Mouse (Mus musculus): ENCODE measurements around the gene Myl3.

Myl3 gene

DNA sequence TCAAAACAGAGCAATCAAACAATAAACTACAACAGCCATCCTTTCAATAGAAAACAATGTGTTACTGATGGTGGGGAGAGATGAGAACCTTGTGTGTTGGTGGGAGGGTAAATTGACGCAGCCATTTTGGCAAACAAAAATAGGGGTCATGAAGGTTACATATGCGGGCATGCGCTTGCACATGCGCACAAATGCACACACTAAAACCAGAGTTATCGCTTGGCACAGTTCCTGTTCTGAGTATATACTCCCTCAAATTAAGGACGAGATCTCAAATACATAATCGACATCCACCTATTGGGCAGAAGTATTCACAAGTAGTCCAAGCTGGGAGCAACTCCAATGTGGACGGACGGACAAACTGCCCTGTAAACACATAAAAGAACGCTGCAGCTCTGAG is 30.7 kb downstream of the Myl3 start:
- no peak for DNase-seq

DNA sequence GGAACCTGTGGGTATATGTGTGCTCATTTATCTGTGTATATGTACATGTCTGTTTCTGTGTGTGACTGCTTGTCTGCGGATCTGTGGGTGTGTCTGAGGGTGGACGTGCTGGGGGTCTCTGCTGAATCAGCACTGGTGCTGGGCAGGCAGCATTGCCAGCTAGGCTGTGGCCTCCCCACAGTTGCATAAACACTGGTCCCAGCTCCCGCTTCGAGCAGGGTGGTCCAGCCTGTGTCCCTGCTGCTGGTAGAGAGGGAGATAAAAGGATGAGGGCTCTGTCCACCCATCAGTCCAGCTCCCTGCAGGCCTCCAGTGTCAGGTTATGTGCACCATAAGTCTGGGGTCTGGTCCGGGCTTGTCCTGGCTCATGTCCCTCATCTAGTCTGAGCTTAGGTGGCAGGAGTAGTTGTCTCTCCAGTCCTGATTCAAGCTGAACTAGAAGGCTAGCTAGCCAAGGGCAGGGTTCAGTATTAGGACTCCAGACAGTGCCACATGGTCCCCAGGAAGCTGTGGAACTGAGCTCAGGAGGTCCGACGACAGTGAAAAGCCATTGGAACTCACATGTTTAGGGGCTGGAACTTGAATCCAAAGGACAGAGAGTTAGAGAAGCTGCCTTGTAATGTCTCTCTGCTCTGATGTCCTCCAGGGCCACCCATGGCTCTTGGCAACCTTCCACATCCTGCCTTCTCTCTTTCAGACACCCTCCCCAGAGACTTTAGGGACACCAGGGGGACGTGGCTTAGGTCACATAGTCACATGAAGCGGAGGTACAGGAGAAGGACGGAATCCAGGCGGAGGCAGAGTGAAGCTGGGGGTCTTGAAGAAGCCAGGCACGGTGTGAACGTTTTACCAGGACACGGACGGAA is 33.0 kb downstream of the Myl3 start:
- peak; percentile 71 for DNase-seq

DNA sequence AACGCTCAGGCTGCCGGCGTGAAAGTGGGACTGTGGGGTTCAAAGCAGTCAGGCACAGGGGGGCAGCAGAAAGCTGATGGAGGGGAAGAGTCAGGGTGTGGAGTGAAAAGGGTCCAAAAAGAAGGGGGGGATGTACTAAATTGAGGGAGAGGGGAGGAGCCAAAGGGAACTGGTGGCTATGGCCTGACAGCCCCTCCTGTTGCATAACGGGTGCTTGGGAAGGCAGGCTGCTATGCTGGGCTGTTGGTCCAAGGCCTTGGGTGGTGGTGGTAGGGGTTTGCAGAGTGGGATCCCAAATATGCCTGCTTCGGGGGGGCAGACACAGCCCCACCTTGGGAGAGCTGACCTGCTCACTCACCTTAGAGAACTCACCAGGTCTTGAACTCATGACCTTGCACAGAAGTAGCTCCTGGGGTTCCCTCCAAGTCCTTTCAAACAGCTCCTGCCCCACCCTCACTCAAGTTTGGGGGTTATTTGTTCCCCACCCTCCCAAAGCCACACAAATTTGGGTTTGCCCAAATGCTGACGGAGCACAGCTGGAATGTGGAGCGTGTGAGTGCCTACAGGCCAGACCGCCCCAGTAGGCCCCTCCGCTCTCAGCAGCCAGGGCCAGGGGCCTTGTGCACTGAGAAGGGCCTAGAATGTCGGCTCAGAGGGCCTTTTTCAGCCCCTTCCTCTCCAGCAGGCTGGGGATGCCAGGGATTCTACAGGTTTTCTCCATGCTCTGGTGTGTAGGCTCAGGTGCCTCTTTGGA is 33.8 kb downstream of the Myl3 start:
- DNase-seq, result peak; percentile 47

DNA sequence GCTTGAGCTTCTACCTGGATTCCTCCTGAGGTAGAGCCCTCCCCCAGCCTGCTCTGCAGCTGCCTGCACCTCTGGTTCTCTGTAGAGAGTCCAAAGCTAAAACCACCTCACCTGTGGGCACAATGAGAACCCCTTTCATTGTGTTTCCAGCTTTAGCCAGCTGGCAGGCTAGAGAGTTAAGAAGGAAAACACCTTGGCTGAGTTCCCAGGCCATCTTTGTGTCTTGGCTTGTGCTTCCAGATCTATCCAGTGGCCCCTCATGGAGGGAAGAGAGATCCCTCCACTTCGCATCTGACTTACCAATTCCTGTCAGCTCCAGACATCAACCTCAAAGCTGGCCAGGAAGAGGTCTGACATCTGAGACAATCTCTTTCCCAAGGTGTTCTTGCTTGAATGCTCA is 36.4 kb downstream of the Myl3 start:
- DNase-seq, result no peak

- no peak for DNase-seq
Observed at GRCm38 (mm10) chr9:110778559-110778958, 36.9 kb downstream of the Myl3 start.

DNA sequence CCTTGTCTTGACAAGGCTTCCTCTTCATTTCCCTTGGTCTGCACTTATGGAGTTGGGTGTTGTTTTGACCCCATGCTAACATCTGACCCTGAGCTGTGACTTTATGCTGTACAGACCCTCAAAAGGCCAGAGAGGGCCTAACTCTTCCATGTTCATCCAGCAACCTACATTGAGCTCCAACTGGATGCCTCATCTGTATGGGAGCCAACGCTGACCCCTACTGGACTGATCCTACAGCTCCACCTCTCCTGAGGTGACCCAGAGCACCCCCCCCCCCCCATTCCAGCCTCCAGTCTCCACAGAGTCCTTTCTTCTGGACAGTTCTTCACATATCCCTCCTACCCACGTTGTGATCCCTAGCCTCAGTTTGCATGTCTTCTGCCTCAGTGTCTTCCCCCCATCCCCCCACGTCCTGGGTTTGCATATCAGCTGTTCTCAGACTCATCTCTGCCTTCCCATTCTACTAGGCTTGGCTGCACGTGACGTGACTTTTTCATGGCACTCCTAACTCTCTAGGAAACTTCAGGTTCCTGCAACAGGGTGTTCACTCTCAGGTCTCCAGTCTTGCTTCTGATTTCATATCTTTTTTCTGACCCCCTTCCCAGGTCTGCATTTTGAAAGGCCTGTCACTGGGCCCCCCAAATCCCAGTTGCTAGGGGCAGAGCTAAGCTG is 37.7 kb downstream of the Myl3 start:
- DNase-seq, result peak; percentile 50

GRCm38 (mm10) chr9:110781256-110781721 is 39.6 kb downstream of the Myl3 start:
- DNase-seq, result peak; percentile 96

DNA sequence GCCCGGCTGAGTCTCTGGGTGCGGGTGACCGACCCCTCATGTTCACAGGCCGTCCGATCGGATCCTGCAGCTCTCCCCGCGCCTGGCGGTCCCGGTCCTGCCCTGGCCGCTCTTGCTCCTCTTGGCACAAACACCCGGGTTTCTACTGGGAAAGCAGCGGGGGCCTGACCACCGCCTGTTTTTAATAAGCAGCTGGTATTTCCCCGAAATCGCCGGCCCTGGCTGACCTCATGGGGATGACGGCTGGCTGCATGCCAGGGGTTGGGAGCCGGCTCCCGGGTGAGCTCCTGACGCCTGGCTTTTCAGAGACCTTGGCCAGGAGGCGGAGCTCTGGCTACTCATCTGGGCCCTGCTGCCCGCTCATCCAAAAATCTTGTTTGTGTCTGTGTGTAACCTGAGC is 40.1 kb downstream of the Myl3 start:
- DNase-seq, result peak; percentile 94

DNA sequence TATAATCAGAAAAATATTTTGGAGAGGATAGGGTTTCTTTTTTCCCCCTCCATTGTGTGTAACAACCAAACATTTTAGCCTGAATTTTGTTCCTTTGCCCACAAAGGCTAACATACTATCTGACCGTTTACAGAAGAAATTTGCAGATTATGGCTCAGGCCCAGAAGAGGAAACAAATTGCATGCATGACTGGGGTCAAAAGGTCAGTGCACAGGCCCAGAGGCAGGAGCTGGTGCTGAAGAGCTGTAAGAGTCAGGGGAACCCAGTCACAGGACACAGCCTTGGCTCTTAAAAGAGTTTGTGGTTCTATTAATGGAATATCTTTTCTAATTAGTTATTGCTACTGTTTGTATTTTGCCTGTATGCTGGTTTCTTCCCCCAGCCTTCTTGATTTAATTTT is 42.0 kb downstream of the Myl3 start:
- DNase-seq, result peak; percentile 27

- no peak for DNase-seq
Observed at GRCm38 (mm10) chr9:110788169-110788568, 46.5 kb downstream of the Myl3 start.

DNA sequence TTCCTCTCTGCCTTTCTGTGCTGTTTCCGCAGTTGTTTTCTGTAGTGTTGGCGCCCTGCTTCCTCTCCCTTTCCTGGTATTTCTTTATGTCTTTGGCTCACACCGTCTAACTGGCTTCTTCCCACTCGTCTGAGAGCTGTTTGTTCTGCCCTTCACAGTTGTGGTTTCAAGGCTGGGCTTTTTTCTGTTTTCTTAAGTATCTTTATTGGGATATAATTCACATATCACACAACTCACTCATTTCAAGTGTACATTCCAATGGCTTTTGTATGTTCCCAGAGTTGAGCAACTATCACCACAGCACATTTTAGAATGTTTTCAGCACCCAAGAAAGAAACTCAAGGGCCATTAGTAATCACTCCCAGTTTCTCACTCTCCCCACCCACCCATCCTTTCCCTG is 48.8 kb downstream of the Myl3 start:
- peak; percentile 52 for DNase-seq

DNA sequence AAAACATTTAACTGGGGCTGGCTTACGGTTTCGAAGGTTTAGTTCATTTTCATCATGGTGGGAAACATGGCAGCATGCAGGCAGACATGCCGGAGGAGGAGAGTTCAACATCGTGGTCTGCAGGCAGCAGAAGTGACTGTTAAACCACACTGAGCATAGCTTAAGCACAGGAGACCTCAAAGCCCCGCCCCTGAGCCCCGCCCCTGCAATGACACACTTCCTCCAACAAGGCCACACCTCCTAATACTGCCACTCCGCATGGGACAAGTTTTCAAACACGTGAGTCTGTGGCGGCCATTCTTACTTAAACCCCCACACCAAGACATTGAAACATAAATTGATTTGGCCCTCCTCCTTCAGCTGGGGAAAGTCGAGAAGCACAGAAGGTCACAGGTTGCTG is 55.4 kb downstream of the Myl3 start:
- DNase-seq, result no peak

DNA sequence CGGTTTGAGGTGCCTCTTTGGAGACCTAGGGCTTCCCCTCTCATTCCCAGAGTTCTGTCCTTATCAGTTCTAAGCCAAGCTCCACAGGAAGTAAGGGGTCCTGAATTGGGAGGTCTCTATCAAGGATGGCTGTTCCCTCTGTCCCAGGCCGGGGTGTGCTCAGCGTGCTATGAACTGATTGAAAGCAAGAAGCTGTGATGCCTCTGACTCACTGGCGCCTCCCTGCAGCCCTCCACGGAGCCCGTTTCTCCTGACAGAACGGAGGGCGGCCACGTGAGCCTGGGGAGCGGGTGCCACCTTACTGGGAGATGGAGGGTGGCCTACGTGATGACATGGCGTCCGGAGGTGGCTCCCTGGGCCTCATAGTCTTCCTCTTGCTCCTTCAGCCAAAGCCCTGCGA is 56.2 kb downstream of the Myl3 start, which contains the start of gene Prss42:
Gene Prss42 (plus strand): TSS at position 301 of the 400 bp plus-strand sequence.
- DNase-seq, result no peak

GRCm38 (mm10) chr9:110800834-110801479 is 59.3 kb downstream of the Myl3 start:
- DNase-seq, result no peak

DNA sequence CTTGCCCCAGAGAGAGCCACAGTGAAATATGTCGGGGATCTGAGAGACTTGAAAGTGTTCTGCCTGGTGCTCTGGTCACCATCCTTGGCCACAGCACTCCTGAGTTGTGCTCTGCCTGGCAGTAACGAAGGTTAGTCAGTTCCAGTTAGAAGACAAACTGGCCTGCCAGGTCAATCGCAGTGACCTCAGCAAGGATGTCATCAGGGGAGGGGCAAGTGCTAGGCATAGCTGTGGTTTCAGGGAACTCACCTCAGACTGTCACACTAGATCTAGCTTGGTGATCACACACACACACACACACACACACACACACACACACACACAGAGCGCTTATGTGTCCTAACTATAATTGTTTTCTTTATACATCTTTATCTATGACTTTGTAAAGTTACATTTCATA is 61.6 kb downstream of the Myl3 start:
- no peak for DNase-seq

- DNase-seq, result no peak
Observed at GRCm38 (mm10) chr9:110810051-110810450, 68.4 kb downstream of the Myl3 start.

DNA sequence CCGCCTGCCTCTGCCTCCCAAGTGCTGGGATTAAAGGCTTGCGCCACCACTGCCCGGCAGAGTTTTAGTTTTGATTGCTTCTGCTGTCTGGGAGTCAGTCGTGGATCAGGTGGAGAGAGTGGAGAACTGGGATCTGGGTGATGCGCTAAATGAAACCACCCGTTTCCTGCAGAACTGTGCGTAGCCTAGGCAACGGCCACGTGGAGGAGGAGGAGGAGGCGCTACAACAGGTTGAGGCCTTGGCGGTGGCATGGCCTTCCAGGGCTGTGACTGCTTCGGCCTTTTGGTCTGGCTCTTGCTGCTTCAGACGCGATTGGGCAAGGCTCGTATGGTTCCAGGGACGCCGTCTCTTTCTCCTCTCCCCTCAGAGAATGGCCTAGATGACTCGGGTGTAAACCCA is 72.1 kb downstream of the Myl3 start, which contains the start of gene Prss44:
Gene Prss44 (plus strand): TSS at position 206 of the 400 bp plus-strand sequence.
- no peak for DNase-seq

Measured in lung, postnatal 10 days (tissue).